Mouse (Mus musculus) kidney, embryonic 15.5 days (tissue): ENCODE results near the gene Arl5c. TPM values are rescaled to one million over a fixed set of nuclear protein-coding genes. Genes with fewer than 3 reads are reported as not detected.

Source experiments
- microRNA-seq: library from miRNA; unstranded; fragments of <30 nt; microRNA quantifications from one replicate; pipeline ENCODE4, GENCODE M21; 2016
- polyA plus RNA-seq: library from polyadenylated mRNA; unstranded; fragments of >200 nt; fragmentation: Nextera tagmentation; extraction: Ambion mirVana; gene quantifications from 2 replicates; pipeline ENCODE4 v1.2.1, GENCODE M21; 2015

Arl5c gene
- polyA plus RNA-seq, 1 experiment from 2014 or later = 10.1 TPM

Small RNA genes within 50 kb of the gene (microRNA-seq; reads per million reads assigned to microRNA genes)
- not detected for gene Gm22461
- gene Gm27597 = not detected

Other genes with a start within 250 kb of the Arl5c start
- gene Cwc25, start 229.6 kb downstream of the Arl5c start, polyA plus RNA-seq = 19.2 and 19.5 TPM in 2 replicates
- 0.62 and 0.67 TPM in 2 replicates for gene 1700001P01Rik, start 220.3 kb downstream of the Arl5c start, polyA plus RNA-seq
- 565 and 652 TPM in 2 replicates for gene Rpl23, start 213.7 kb downstream of the Arl5c start, polyA plus RNA-seq
- 104 and 108 TPM in 2 replicates for gene Lasp1, start 197.2 kb downstream of the Arl5c start, polyA plus RNA-seq
- 7.4 and 7.5 TPM in 2 replicates for gene B230217C12Rik, start 155.4 kb downstream of the Arl5c start, polyA plus RNA-seq
- 0.48 and 0.73 TPM in 2 replicates for gene Fbxo47, start 112.0 kb downstream of the Arl5c start, polyA plus RNA-seq
- 1.7 and 2.0 TPM in 2 replicates for gene Plxdc1, start 9.7 kb downstream of the Arl5c start, polyA plus RNA-seq
- 14.6 and 15.2 TPM in 2 replicates for gene Cacnb1, start 26.9 kb upstream of the Arl5c start, polyA plus RNA-seq
- 1,072 and 1,152 TPM in 2 replicates for gene Rpl19, start 30.5 kb upstream of the Arl5c start, polyA plus RNA-seq
- 3.7 and 4.3 TPM in 2 replicates for gene Stac2, start 57.3 kb upstream of the Arl5c start, polyA plus RNA-seq
- 18.0 and 20.3 TPM in 2 replicates for gene Fbxl20, start 154.2 kb upstream of the Arl5c start, polyA plus RNA-seq
- gene Med1, start 197.1 kb upstream of the Arl5c start, polyA plus RNA-seq = 66.6 and 72.8 TPM in 2 replicates
- gene Cdk12, start 206.9 kb upstream of the Arl5c start, polyA plus RNA-seq = 10.9 and 11.9 TPM in 2 replicates